Comparison of ENCODE assay signal across 8 mouse cellular contexts in the genomic region with DNA sequence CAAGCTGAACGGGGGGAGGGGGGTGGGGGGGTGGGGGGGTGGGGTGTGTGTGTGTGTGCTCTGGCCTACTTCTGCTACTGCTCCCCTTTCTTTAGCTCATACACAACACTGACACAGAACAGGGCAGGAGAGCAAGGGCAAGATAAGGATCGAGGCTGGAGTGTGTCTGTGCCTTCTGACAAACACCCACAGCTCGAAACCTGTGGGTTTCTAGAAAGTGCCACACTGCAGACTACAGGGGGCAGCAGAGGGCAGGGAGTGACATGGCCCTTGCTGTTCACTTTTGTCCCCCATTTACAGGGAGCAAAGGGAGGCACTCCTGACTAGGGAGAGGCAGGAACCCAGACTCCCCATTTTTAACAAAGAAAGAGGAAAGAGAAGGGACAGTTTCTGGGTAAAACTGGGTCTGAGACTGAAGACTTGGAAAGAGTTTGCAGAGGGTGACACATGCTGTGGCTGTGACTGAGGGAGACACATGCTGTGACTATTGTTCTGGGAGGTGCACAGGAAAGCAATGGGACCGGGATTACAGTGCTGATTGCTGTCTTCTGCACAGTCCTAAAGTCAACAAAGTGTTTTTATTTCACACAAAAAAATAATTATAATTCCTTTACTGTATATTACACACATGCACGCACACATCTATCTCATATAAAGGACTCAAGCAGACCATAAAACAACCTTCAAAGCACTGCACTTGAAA. TPM values are rescaled to one million over a fixed set of nuclear protein-coding genes. Genes with fewer than 3 reads are reported as not detected.
A peak's percentile ranks its signal among the peaks of the same experiment; 100 is the strongest.
DNase-seq lines count a peak whose midpoint lies in the region; ATAC-seq and TF ChIP-seq lines count a peak whose summit lies in the region.

No protein-coding gene starts in this region.

- no peak overlapping the region for H3K4me2 ChIP-seq in liver, postnatal 0 days (ENCODE audit: low read depth, low read length)

- TF ChIP-seq EP300 in liver, postnatal 0 days (IDR thresholded peaks at IDR 0.05; ENCODE audit: low read depth) = no peak

- H3K9ac ChIP-seq in liver, postnatal 0 days (replicated peaks) = no peak overlapping the region

- no peaks in the 10 kb centered on the region for H3K4me1 ChIP-seq in cortical plate, adult 2 months (ENCODE audit: control insufficient read depth, insufficient read depth, low read length)
- H3K4me1 ChIP-seq in liver, postnatal 0 days (ENCODE audit: insufficient read depth) = no peaks in the 10 kb centered on the region
- H3K4me1 ChIP-seq in olfactory bulb, adult 2 months (ENCODE audit: control insufficient read depth, insufficient read depth, low read length) = peaks cover 34% of the 10 kb centered on the region

- intact Hi-C loops in left cerebral cortex, adult 2 months (cut with DNase I) = no loop called here
- intact Hi-C loops in left cerebral cortex, postnatal 25 days (cut with DNase I) = loop anchor here (5.0 kb wide), 1 partner anchor 138 kb away; no protein-coding TSS in a partner anchor

- TF ChIP-seq CTCF in left cerebral cortex, adult 2 months (IDR thresholded peaks at IDR 0.05) = peak; percentile 62
- peak; percentile 64 for TF ChIP-seq CTCF in cortical plate, adult 2 months (IDR thresholded peaks at IDR 0.05; ENCODE audit: extremely low read depth, insufficient read depth, low read length)
- peak; percentile 81 for TF ChIP-seq CTCF in liver, postnatal 0 days (IDR thresholded peaks at IDR 0.05; ENCODE audit: low read depth)
- TF ChIP-seq CTCF in olfactory bulb, adult 2 months (IDR thresholded peaks at IDR 0.05; ENCODE audit: insufficient read depth, low read depth, low read length) = peak; percentile 63

- peak; percentile 77 to 81 for ATAC-seq in hematopoietic stem cell, adult 5-6 weeks (replicated peaks in 1 of 2; ENCODE audit: insufficient read depth in 1 of 2, low FRiP score in 2 of 2, low TSS enrichment in 1 of 2, low read depth in 1 of 2, poor library complexity in 2 of 2, severe bottlenecking in 2 of 2)
- ATAC-seq in liver, postnatal 0 days = peak; percentile 38; the same call in 1 of the 2 replicates

- H3K27me3 ChIP-seq in liver, postnatal 0 days (ENCODE audit: insufficient read depth, low read length) = no peaks in the 10 kb centered on the region

- no peaks in the 10 kb centered on the region for H3K9me3 ChIP-seq in liver, postnatal 0 days (ENCODE audit: low read length)

- H3K36me3 ChIP-seq in liver, postnatal 0 days (replicated peaks; ENCODE audit: insufficient read depth, low read length) = no peaks in the 10 kb centered on the region

- H3K4me3 ChIP-seq in left cerebral cortex, adult 2 months = no peak overlapping the region
- H3K4me3 ChIP-seq in cortical plate, adult 2 months (ENCODE audit: insufficient read depth, low read length) = no peak overlapping the region
- no peak overlapping the region for H3K4me3 ChIP-seq in liver, postnatal 0 days (ENCODE audit: low read depth, low read length)
- no peak overlapping the region for H3K4me3 ChIP-seq in olfactory bulb, adult 2 months (ENCODE audit: insufficient read depth, low read depth, low read length)

- no peak for DNase-seq in left cerebral cortex, adult 2 months (ENCODE audit: extremely low spot score in 1 of 2, low spot score in 2 of 2)
- no peak for DNase-seq in left cerebral cortex, postnatal 25 days (ENCODE audit: low spot score in 2 of 2)
- DNase-seq in NIH3T3 (ENCODE audit: low read depth) = peak; percentile 71
- peak; percentile 75 for DNase-seq in liver, postnatal 0 days
- DNase-seq in layer of hippocampus, adult 11-12 months (ENCODE audit: low spot score) = no peak

- TF ChIP-seq POLR2A in cortical plate, adult 2 months (IDR thresholded peaks at IDR 0.05; ENCODE audit: extremely low read depth, insufficient read depth, low read length) = no peak
- TF ChIP-seq POLR2A in olfactory bulb, adult 2 months (IDR thresholded peaks at IDR 0.05; ENCODE audit: insufficient read depth, low read depth, low read length) = no peak

- no peak overlapping the region for H3K27ac ChIP-seq in left cerebral cortex, adult 2 months
- H3K27ac ChIP-seq in cortical plate, adult 2 months (ENCODE audit: insufficient read depth, low read length) = no peak overlapping the region
- H3K27ac ChIP-seq in liver, postnatal 0 days (ENCODE audit: low read depth) = no peak overlapping the region
- H3K27ac ChIP-seq in olfactory bulb, adult 2 months (ENCODE audit: insufficient read depth, low read depth, low read length) = no peak overlapping the region

- 52% methylated on average over 5 of the region's 5 CpGs for WGBS in liver, postnatal 0 days (ENCODE audit: insufficient replicate concordance)
- 48% methylated on average over 5 of the region's 5 CpGs for WGBS in olfactory bulb, adult 2 months

RNA-seq across cellular contexts. Expression of a gene that starts 16.1 kb away (rescaled TPM):
- total RNA-seq in left cerebral cortex, adult 2 months (2021) = 10 to 100 TPM; 33.6 to 36.1 TPM
- 10 to 100 TPM; 37.7 to 38.8 TPM for total RNA-seq in left cerebral cortex, postnatal 25 days (2021)
- polyA plus RNA-seq in cortical plate, adult 2 months (2012; rRNA removed) = 26.8 and 27.6 TPM in 2 replicates
- 19.4 and 33.1 TPM in 2 replicates for total RNA-seq in hematopoietic stem cell, adult 5-6 weeks (2017)
- polyA plus RNA-seq in liver, postnatal 0 days (2015; fragmentation: Nextera tagmentation; extraction: Ambion mirVana) = 4.0 and 5.7 TPM in 2 replicates
- polyA plus RNA-seq in olfactory bulb, adult 2 months (2012; ENCODE audit: insufficient read depth, insufficient read length, low replicate concordance, missing spikeins) = not detected in 2 replicates

Comparison
In these comparisons a context has a peak if more than half of its experiments do, and no peak if none do; other contexts are left out.
1. DNase-seq: peak in NIH3T3 (single experiment) and liver, postnatal 0 days (single experiment); none in left cerebral cortex, adult 2 months (0 of 2), left cerebral cortex, postnatal 25 days (0 of 2) and layer of hippocampus, adult 11-12 months (single experiment).
2. Peak in every context shown above with its lines, with median percentiles within 50 percentile points of each other: CTCF ChIP-seq.